Mouse (Mus musculus): ENCODE data around the gene Zfp524. TPM values are rescaled to one million over a fixed set of nuclear protein-coding genes. Genes with fewer than 3 reads are reported as not detected.
"Not testable (repeated sequence)": the region's sequence is repeated elsewhere in the genome, so short reads cannot be mapped to it uniquely, and the experiment has no call there.

Gene Zfp524
- polyA plus RNA-seq, 1 experiment from 2014 or later, result 9.3 TPM

GRCm38 (mm10) chr7:5017352-5017751 is 3.1 kb downstream of the Zfp524 start:
- Histone ChIP-seq H3K4me2 (no peak overlapping the region), H3K27ac (replicated peaks) (no peak overlapping the region), H3K9ac (no peak overlapping the region), H3K36me3 (replicated peaks) (peaks cover 28% of the 10 kb centered on the region), H3K27me3 (no peaks in the 10 kb centered on the region), H3K9me3 (replicated peaks) (no peaks in the 10 kb centered on the region), H3K4me3 (replicated peaks) (no peak overlapping the region), H3K4me1 (replicated peaks) (peaks cover 55% of the 10 kb centered on the region)
- 82% methylated on average over 16 of the region's 16 CpGs for WGBS (ENCODE audit: insufficient replicate concordance)
- ATAC-seq (ENCODE audit: insufficient read depth), result no peak

GRCm38 (mm10) chr7:5017931-5018330 is 3.7 kb downstream of the Zfp524 start:
- Histone ChIP-seq H3K9me3 (replicated peaks) (no peaks in the 10 kb centered on the region), H3K4me1 (replicated peaks) (peaks cover 57% of the 10 kb centered on the region), H3K4me3 (replicated peaks) (no peak overlapping the region), H3K9ac (no peak overlapping the region), H3K27ac (replicated peaks) (no peak overlapping the region), H3K27me3 (no peaks in the 10 kb centered on the region), H3K4me2 (no peak overlapping the region), H3K36me3 (replicated peaks) (peaks cover 28% of the 10 kb centered on the region)
- 90% methylated on average over 21 of the region's 21 CpGs for WGBS (ENCODE audit: insufficient replicate concordance)
- ATAC-seq (ENCODE audit: insufficient read depth), result no peak

GRCm38 (mm10) chr7:5019576-5019975 is 5.4 kb downstream of the Zfp524 start:
- peak overlapping the region; percentile 78 for H3K4me2 ChIP-seq
- H3K4me1 ChIP-seq (replicated peaks), result peaks cover 45% of the 10 kb centered on the region
- peak overlapping the region; percentile 94; the same call in 1 of the 2 replicates for H3K9ac ChIP-seq
- peak overlapping the region; percentile 81 for H3K4me3 ChIP-seq (replicated peaks)
- H3K27ac ChIP-seq (replicated peaks), result peak overlapping the region; percentile 94
- 20% methylated on average over 8 of the region's 8 CpGs for WGBS (ENCODE audit: insufficient replicate concordance)
- ATAC-seq (ENCODE audit: insufficient read depth); H3K9me3 ChIP-seq (replicated peaks); H3K27me3 ChIP-seq: not testable (repeated sequence)
- H3K36me3 ChIP-seq (replicated peaks), result peaks cover 36% of the 10 kb centered on the region

GRCm38 (mm10) chr7:5020000-5020681 is 5.9 kb downstream of the Zfp524 start, which contains the start of the genes Zfp865 and Ccdc106:
Gene Zfp865 (plus strand): TSS chr7:5020376.
Gene Ccdc106 (plus strand): TSS chr7:5020553.
- ATAC-seq (ENCODE audit: insufficient read depth), result peak; percentile 86
- no peaks in the 10 kb centered on the region for H3K27me3 ChIP-seq
- no peaks in the 10 kb centered on the region for H3K9me3 ChIP-seq (replicated peaks)
- H3K4me1 ChIP-seq (replicated peaks), result peaks cover 45% of the 10 kb centered on the region
- peak within 1 kb of the TSS; percentile 94 for H3K27ac ChIP-seq (replicated peaks)
- H3K9ac ChIP-seq, result peak within 1 kb of the TSS; percentile 94
- H3K4me3 ChIP-seq (replicated peaks), result peak within 1 kb of the TSS; percentile 81
- under 1% methylated on average over 49 of the region's 49 CpGs for WGBS (ENCODE audit: insufficient replicate concordance)
- H3K36me3 ChIP-seq (replicated peaks), result peaks cover 41% of the 10 kb centered on the region
- H3K4me2 ChIP-seq, result peak within 1 kb of the TSS; percentile 78

- Histone ChIP-seq H3K27me3 (no peaks in the 10 kb centered on the region), H3K4me1 (replicated peaks) (peaks cover 43% of the 10 kb centered on the region), H3K36me3 (replicated peaks) (peaks cover 42% of the 10 kb centered on the region), H3K4me3 (replicated peaks) (peak overlapping the region; percentile 81), H3K9ac (peak overlapping the region; percentile 94), H3K4me2 (peak overlapping the region; percentile 78), H3K27ac (replicated peaks) (peak overlapping the region; percentile 94), H3K9me3 (replicated peaks) (no peaks in the 10 kb centered on the region)
- WGBS (ENCODE audit: insufficient replicate concordance), result under 1% methylated on average over 15 of the region's 15 CpGs
- peak; percentile 23 for ATAC-seq (ENCODE audit: insufficient read depth)
These were observed 6.5 kb downstream of the Zfp524 start for GRCm38 (mm10) chr7:5020685-5021084.

GRCm38 (mm10) chr7:5021197-5021596 is 7.0 kb downstream of the Zfp524 start:
- 43% methylated on average over 5 of the region's 5 CpGs for WGBS (ENCODE audit: insufficient replicate concordance)
- Histone ChIP-seq H3K27ac (replicated peaks) (peak overlapping the region; percentile 94), H3K9me3 (replicated peaks) (no peaks in the 10 kb centered on the region), H3K4me1 (replicated peaks) (peaks cover 38% of the 10 kb centered on the region), H3K27me3 (no peaks in the 10 kb centered on the region), H3K9ac (peak overlapping the region; percentile 94), H3K4me2 (peak overlapping the region; percentile 78), H3K36me3 (replicated peaks) (peaks cover 46% of the 10 kb centered on the region), H3K4me3 (replicated peaks) (peak overlapping the region; percentile 81)
- no peak for ATAC-seq (ENCODE audit: insufficient read depth)

- WGBS (ENCODE audit: insufficient replicate concordance), result 88% methylated on average over 22 of the region's 22 CpGs
- Histone ChIP-seq H3K36me3 (replicated peaks) (peaks cover 79% of the 10 kb centered on the region), H3K4me1 (replicated peaks) (no peaks in the 10 kb centered on the region), H3K27me3 (no peaks in the 10 kb centered on the region), H3K9ac (no peak overlapping the region), H3K4me2 (no peak overlapping the region), H3K27ac (replicated peaks) (no peak overlapping the region), H3K4me3 (replicated peaks) (no peak overlapping the region), H3K9me3 (replicated peaks) (peaks cover 28% of the 10 kb centered on the region)
- ATAC-seq (ENCODE audit: insufficient read depth), result no peak
These were observed 15.3 kb downstream of the Zfp524 start for GRCm38 (mm10) chr7:5029543-5029942.

- Histone ChIP-seq H3K4me1 (replicated peaks) (no peaks in the 10 kb centered on the region), H3K9me3 (replicated peaks) (peaks cover 28% of the 10 kb centered on the region), H3K4me2 (no peak overlapping the region), H3K36me3 (replicated peaks) (peaks cover 80% of the 10 kb centered on the region), H3K27ac (replicated peaks) (no peak overlapping the region), H3K4me3 (replicated peaks) (no peak overlapping the region), H3K27me3 (no peaks in the 10 kb centered on the region), H3K9ac (no peak overlapping the region)
- no peak for ATAC-seq (ENCODE audit: insufficient read depth)
- WGBS (ENCODE audit: insufficient replicate concordance), result 90% methylated on average over 21 of the region's 21 CpGs
These were observed 15.7 kb downstream of the Zfp524 start for GRCm38 (mm10) chr7:5029946-5030345.

- peaks cover 81% of the 10 kb centered on the region for H3K36me3 ChIP-seq (replicated peaks)
- H3K4me3 ChIP-seq (replicated peaks), result no peak overlapping the region
- H3K9me3 ChIP-seq (replicated peaks), result peaks cover 28% of the 10 kb centered on the region
- no peak overlapping the region for H3K9ac ChIP-seq
- 90% methylated on average over 63 of the region's 63 CpGs for WGBS (ENCODE audit: insufficient replicate concordance)
- no peak overlapping the region for H3K27ac ChIP-seq (replicated peaks)
- no peak overlapping the region for H3K4me2 ChIP-seq
- H3K4me1 ChIP-seq (replicated peaks), result no peaks in the 10 kb centered on the region
- ATAC-seq (ENCODE audit: insufficient read depth), result no peak
- H3K27me3 ChIP-seq, result no peaks in the 10 kb centered on the region
These were observed 16.5 kb downstream of the Zfp524 start for GRCm38 (mm10) chr7:5030554-5031275.

- H3K4me2 ChIP-seq, result no peak overlapping the region
- H3K4me3 ChIP-seq (replicated peaks), result no peak overlapping the region
- H3K27me3 ChIP-seq, result no peaks in the 10 kb centered on the region
- H3K9ac ChIP-seq, result no peak overlapping the region
- H3K27ac ChIP-seq (replicated peaks), result no peak overlapping the region
- peaks cover 28% of the 10 kb centered on the region for H3K9me3 ChIP-seq (replicated peaks)
- no peak for ATAC-seq (ENCODE audit: insufficient read depth)
- H3K36me3 ChIP-seq (replicated peaks), result peaks cover 76% of the 10 kb centered on the region
- no peaks in the 10 kb centered on the region for H3K4me1 ChIP-seq (replicated peaks)
- WGBS (ENCODE audit: insufficient replicate concordance), result 90% methylated on average over 46 of the region's 46 CpGs
These were observed 17.3 kb downstream of the Zfp524 start for GRCm38 (mm10) chr7:5031496-5031895.

GRCm38 (mm10) chr7:5033818-5034217 is 19.6 kb downstream of the Zfp524 start, which contains the start of gene 4632433K11Rik:
Gene 4632433K11Rik (plus strand): TSS chr7:5034118.
- H3K27me3 ChIP-seq, result no peaks in the 10 kb centered on the region
- peaks cover 60% of the 10 kb centered on the region for H3K36me3 ChIP-seq (replicated peaks)
- no peak within 1 kb of the TSS for H3K27ac ChIP-seq (replicated peaks)
- no peak within 1 kb of the TSS for H3K4me2 ChIP-seq
- peaks cover 17% of the 10 kb centered on the region for H3K4me1 ChIP-seq (replicated peaks)
- H3K9me3 ChIP-seq (replicated peaks), result peaks cover 28% of the 10 kb centered on the region
- no peak within 1 kb of the TSS for H3K9ac ChIP-seq
- H3K4me3 ChIP-seq (replicated peaks), result no peak within 1 kb of the TSS
- no peak for ATAC-seq (ENCODE audit: insufficient read depth)
- 69% methylated on average over 3 of the region's 3 CpGs for WGBS (ENCODE audit: insufficient replicate concordance)
